ENCODE assay signal across 10 mouse cellular contexts in genomic region chr19:34846005-34846404, GRCm38 (mm10). TPM values are rescaled to one million over a fixed set of nuclear protein-coding genes. Genes with fewer than 3 reads are reported as not detected.
DNase-seq lines count a peak whose midpoint lies in the region; ATAC-seq and TF ChIP-seq lines count a peak whose summit lies in the region.
"Had no signal": no experiment of that assay in that cellular context is flagged by ENCODE, and none has a peak within 500 bp of the region (broad histone marks: within the 10 kb centered on the region; RNA-seq: fewer than 3 reads in every experiment).

No protein-coding gene starts in this region.

- peaks cover 9% of the 10 kb centered on the region for H3K79me2 ChIP-seq in myocyte (ENCODE audit: control insufficient read depth, insufficient read depth)

- TF ChIP-seq CTCF in lung, embryonic 14.5 days (IDR thresholded peaks at IDR 0.05; ENCODE audit: low read depth): no peak
- no peak for TF ChIP-seq CTCF in G1E (IDR thresholded peaks at IDR 0.05; ENCODE audit: low read depth, low read length)
- no peak for TF ChIP-seq CTCF in forebrain, postnatal 0 days (IDR thresholded peaks at IDR 0.05; ENCODE audit: low read depth)

- H3K27ac ChIP-seq in lung, embryonic 14.5 days (ENCODE audit: low read depth): no peak overlapping the region
- no peak overlapping the region for H3K27ac ChIP-seq in intestine, embryonic 15.5 days
- H3K27ac ChIP-seq in forebrain, postnatal 0 days (ENCODE audit: low read depth, low read length): no peak overlapping the region
- H3K27ac ChIP-seq: gastrocnemius, adult 2 months had no signal

- 30% methylated on average over 7 of the region's 7 CpGs for WGBS in lung, embryonic 14.5 days
- 47% methylated on average over 7 of the region's 7 CpGs for WGBS in intestine, embryonic 15.5 days
- WGBS in forebrain, postnatal 0 days: 71% methylated on average over 7 of the region's 7 CpGs

- no peak overlapping the region for H3K4me3 ChIP-seq in lung, embryonic 14.5 days (ENCODE audit: low read depth, low read length)
- H3K4me3 ChIP-seq in G1E (ENCODE audit: low read depth, low read length) (peak overlapping the region; percentile 52; the same call in 1 of the 2 replicates), myocyte (peak overlapping the region; percentile 18)
- no peak overlapping the region for H3K4me3 ChIP-seq in intestine, embryonic 15.5 days (replicated peaks)
- no peak overlapping the region for H3K4me3 ChIP-seq in forebrain, postnatal 0 days (ENCODE audit: low read depth, low read length)
- H3K4me3 ChIP-seq: gastrocnemius, adult 2 months; heart, embryonic 12.5 days had no signal

- no peaks in the 10 kb centered on the region; the same call in 1 of the 2 replicates for H3K4me1 ChIP-seq in lung, embryonic 14.5 days (ENCODE audit: insufficient read depth)
- peaks cover 81% of the 10 kb centered on the region for H3K4me1 ChIP-seq in G1E (ENCODE audit: insufficient read depth, low read depth, low read length)
- H3K4me1 ChIP-seq in intestine, embryonic 15.5 days (replicated peaks): no peaks in the 10 kb centered on the region
- no peaks in the 10 kb centered on the region for H3K4me1 ChIP-seq in forebrain, postnatal 0 days (ENCODE audit: insufficient read depth)

- H3K9me3 ChIP-seq in lung, embryonic 14.5 days (ENCODE audit: low read depth, low read length): no peaks in the 10 kb centered on the region
- H3K9me3 ChIP-seq in G1E (replicated peaks): no peaks in the 10 kb centered on the region
- no peaks in the 10 kb centered on the region for H3K9me3 ChIP-seq in intestine, embryonic 15.5 days
- H3K9me3 ChIP-seq in forebrain, postnatal 0 days (ENCODE audit: low read length): no peaks in the 10 kb centered on the region
- H3K9me3 ChIP-seq: heart, embryonic 12.5 days had no signal

- H3ac ChIP-seq in myocyte (ENCODE audit: control insufficient read depth, insufficient read length): no peak overlapping the region

- no peak overlapping the region for H3K9ac ChIP-seq in lung, embryonic 14.5 days
- H3K9ac ChIP-seq in intestine, embryonic 15.5 days: no peak overlapping the region
- H3K9ac ChIP-seq in forebrain, postnatal 0 days: no peak overlapping the region
- H3K9ac ChIP-seq: heart, embryonic 12.5 days had no signal

- no peak for DNase-seq in lung, embryonic 14.5 days
- no peak for DNase-seq in lung, adult 18-20 months
- no peak for DNase-seq in G1E (ENCODE audit: low spot score)
- DNase-seq in forebrain, postnatal 0 days: no peak
- no peak for DNase-seq in heart, adult 18-20 months
- DNase-seq: gastrocnemius, adult 2 months; kidney, adult 11 months had no signal

- TF ChIP-seq POLR2A in myocyte (IDR thresholded peaks at IDR 0.05; ENCODE audit: insufficient read length, low read depth): no peak

- no peaks in the 10 kb centered on the region for H3K27me3 ChIP-seq in lung, embryonic 14.5 days (ENCODE audit: insufficient read depth, low read length)
- H3K27me3 ChIP-seq in G1E (ENCODE audit: insufficient read depth, low read length) (no peaks in the 10 kb centered on the region), myocyte (ENCODE audit: control insufficient read depth, insufficient read depth, insufficient read length) (no peaks in the 10 kb centered on the region)
- H3K27me3 ChIP-seq in intestine, embryonic 15.5 days (replicated peaks): no peaks in the 10 kb centered on the region
- H3K27me3 ChIP-seq in forebrain, postnatal 0 days (ENCODE audit: insufficient read depth, low read length): no peaks in the 10 kb centered on the region
- H3K27me3 ChIP-seq: heart, embryonic 12.5 days had no signal

- ATAC-seq in lung, embryonic 14.5 days (ENCODE audit: insufficient read depth): no peak
- ATAC-seq in G1E (ENCODE audit: extremely low read depth, insufficient number of reproducible peaks, low FRiP score, poor library complexity, severe bottlenecking): no peak
- ATAC-seq in intestine, embryonic 15.5 days: peak; percentile 83
- ATAC-seq in forebrain, postnatal 0 days: no peak

- H3K4me2 ChIP-seq in lung, embryonic 14.5 days: peak overlapping the region; percentile 35; the same call in 1 of the 2 replicates
- H3K4me2 ChIP-seq in intestine, embryonic 15.5 days (replicated peaks): peak overlapping the region; percentile 20; the same call in 1 of the 2 replicates
- peak overlapping the region; percentile 84 for H3K4me2 ChIP-seq in myocyte (ENCODE audit: low read depth)
- H3K4me2 ChIP-seq in forebrain, postnatal 0 days (ENCODE audit: low read depth): no peak overlapping the region

- H3K36me3 ChIP-seq in lung, embryonic 14.5 days (ENCODE audit: insufficient read depth): no peaks in the 10 kb centered on the region
- H3K36me3 ChIP-seq in G1E (replicated peaks): peaks cover 5% of the 10 kb centered on the region
- no peaks in the 10 kb centered on the region for H3K36me3 ChIP-seq in intestine, embryonic 15.5 days
- H3K36me3 ChIP-seq in myocyte (ENCODE audit: control insufficient read depth, insufficient read depth): no peaks in the 10 kb centered on the region
- H3K36me3 ChIP-seq in forebrain, postnatal 0 days (ENCODE audit: insufficient read depth): no peaks in the 10 kb centered on the region
- H3K36me3 ChIP-seq: heart, embryonic 12.5 days had no signal

TF ChIP-seq in myocyte, 11 proteins besides CTCF, POLR2A, EP300 and RAD21:
- no peak for TF ChIP-seq CEBPB (IDR thresholded peaks at IDR 0.05; ENCODE audit: insufficient read depth, poor library complexity, severe bottlenecking)
- no peak for TF ChIP-seq MYOD1 (IDR thresholded peaks at IDR 0.05; ENCODE audit: control insufficient read depth in 1 of 3, insufficient read length in 2 of 3, low read depth in 2 of 3)
- no peak for TF ChIP-seq TCF12 (IDR thresholded peaks at IDR 0.05; ENCODE audit: insufficient read depth, poor library complexity, severe bottlenecking)
- TF ChIP-seq MYOG (IDR thresholded peaks at IDR 0.05; ENCODE audit: control insufficient read depth in 1 of 3, insufficient read depth in 1 of 3, insufficient read length in 2 of 3, low read depth in 2 of 3): no peak
- TF ChIP-seq E2F4 (IDR thresholded peaks at IDR 0.05; ENCODE audit: insufficient read depth): no peak
- TF ChIP-seq REST (IDR thresholded peaks at IDR 0.05; ENCODE audit: insufficient read depth, insufficient read length): no peak
- TF ChIP-seq USF1 (IDR thresholded peaks at IDR 0.05; ENCODE audit: low read depth): no peak
- TF ChIP-seq POLR2AphosphoS2 (IDR thresholded peaks at IDR 0.05; ENCODE audit: insufficient read length, low read depth): no peak
- no peak for TF ChIP-seq SRF (IDR thresholded peaks at IDR 0.05; ENCODE audit: control insufficient read depth, insufficient read length, low read depth)
- TF ChIP-seq TCF3 (IDR thresholded peaks at IDR 0.05; ENCODE audit: insufficient read length, low read depth): no peak
- TF ChIP-seq MAX (IDR thresholded peaks at IDR 0.05; ENCODE audit: low read depth): no peak

RNA-seq across cellular contexts. Expression of gene Pank1, which starts 33.2 kb away (rescaled TPM):
- polyA plus RNA-seq in lung, embryonic 14.5 days (2014; fragmentation: Nextera tagmentation; extraction: Ambion mirVana): 10.0 and 10.3 TPM in 2 replicates
- 22.1 and 22.8 TPM in 2 replicates for total RNA-seq in G1E (2014; fragmentation: Nextera tagmentation)
- 15.3 and 19.9 TPM in 2 replicates for total RNA-seq in G1E (2017)
- polyA plus RNA-seq in G1E (2012): 1.8 and 1.9 TPM in 2 replicates
- 9.0 and 9.2 TPM in 2 replicates for polyA plus RNA-seq in intestine, embryonic 15.5 days (2015; fragmentation: Nextera tagmentation; extraction: Ambion mirVana)
- 3.5 TPM for polyA plus RNA-seq in myocyte (2012; fragmentation: generic; extraction: Trizol)
- total RNA-seq in forebrain, postnatal 0 days (2014; rRNA removed): 11.8 and 14.6 TPM in 2 replicates
- polyA plus RNA-seq in forebrain, postnatal 0 days (2015; fragmentation: Nextera tagmentation; extraction: Ambion mirVana): 3.6 and 5.5 TPM in 2 replicates
- total RNA-seq in heart, adult 18-20 months (2021): 10 to 100 TPM; 41.2 to 47.1 TPM

Comparison
In these comparisons a context has a peak if more than half of its experiments do, and no peak if none do; other contexts are left out.
1. H3K4me3 ChIP-seq: peak in G1E (single experiment) and myocyte (single experiment); none in lung, embryonic 14.5 days (single experiment), intestine, embryonic 15.5 days (single experiment) and forebrain, postnatal 0 days (single experiment).